In genomic region chr11:76148055-76149008, GRCm38 (mm10) we compare ENCODE assay signal across 9 mouse cellular contexts. TPM values are rescaled to one million over a fixed set of nuclear protein-coding genes. Genes with fewer than 3 reads are reported as not detected.
DNase-seq lines count a peak whose midpoint lies in the region; ATAC-seq and TF ChIP-seq lines count a peak whose summit lies in the region.
"Had no signal": no experiment of that assay in that cellular context is flagged by ENCODE, and none has a peak within 500 bp of the region (broad histone marks: within the 10 kb centered on the region; RNA-seq: fewer than 3 reads in every experiment).

No protein-coding gene starts in this region.

- H3K4me2 ChIP-seq in limb, embryonic 14.5 days (replicated peaks; ENCODE audit: low read depth, low read length, severe bottlenecking), result no peak overlapping the region

- no peak for TF ChIP-seq CTCF in layer of hippocampus, adult 2 months (conservative IDR thresholded peaks at IDR 0.05)

- H3K36me3 ChIP-seq in limb, embryonic 14.5 days (ENCODE audit: control insufficient read depth, insufficient read depth, low read length), result peaks cover 6% of the 10 kb centered on the region; the same call in 1 of the 2 replicates

- no peaks in the 10 kb centered on the region for H3K27me3 ChIP-seq in limb, embryonic 14.5 days (ENCODE audit: control insufficient read depth, insufficient read depth, low read length)

- no peak for ATAC-seq in limb, embryonic 14.5 days (ENCODE audit: low FRiP score, low read depth)
- ATAC-seq: liver, postnatal 0 days had no signal

- H3K4me3 ChIP-seq in layer of hippocampus, adult 2 months, result no peak overlapping the region
- no peak overlapping the region for H3K4me3 ChIP-seq in limb, embryonic 14.5 days (replicated peaks; ENCODE audit: low read length)

- 63% methylated on average over 8 of the region's 8 CpGs for WGBS in limb, embryonic 14.5 days

- H3K9ac ChIP-seq in limb, embryonic 14.5 days (ENCODE audit: low read depth, low read length, severe bottlenecking), result no peak overlapping the region
- H3K9ac ChIP-seq: liver, postnatal 0 days had no signal

- no peaks in the 10 kb centered on the region for H3K9me3 ChIP-seq in limb, embryonic 14.5 days (ENCODE audit: control insufficient read depth, low read length)

- peak overlapping the region; percentile 28; the same call in 1 of the 2 replicates for H3K27ac ChIP-seq in layer of hippocampus, adult 2 months
- no peak overlapping the region for H3K27ac ChIP-seq in limb, embryonic 14.5 days (replicated peaks; ENCODE audit: low read depth, low read length)

- peak; percentile 23 for DNase-seq in embryo, embryonic 10 days (ENCODE audit: low spot score)
- DNase-seq in embryo, embryonic 9.5 days (ENCODE audit: extremely low spot score), result no peak
- peak in 1 of 2 experiments; percentile 29 for DNase-seq in layer of hippocampus, adult 2 months (ENCODE audit: low spot score in 2 of 2)
- no peak for DNase-seq in layer of hippocampus, adult 9-10 months (ENCODE audit: low spot score)
- peak; percentile 12 for DNase-seq in R1 (ENCODE audit: low read depth, low spot score)
- DNase-seq in limb, embryonic 14.5 days (ENCODE audit: low spot score), result peak; percentile 40
- no peak for DNase-seq in spleen, postnatal 36 days (ENCODE audit: low spot score in 2 of 2)
- DNase-seq in urinary bladder, postnatal 25 days (ENCODE audit: low spot score), result no peak
- DNase-seq: liver, postnatal 0 days had no signal

- TF ChIP-seq POLR2A in limb, embryonic 14.5 days (IDR thresholded peaks at IDR 0.05; ENCODE audit: borderline replicate concordance, extremely low read depth, insufficient read depth, insufficient read length), result no peak

- peaks cover 9% of the 10 kb centered on the region; the same call in 1 of the 2 replicates for H3K4me1 ChIP-seq in limb, embryonic 14.5 days (ENCODE audit: control insufficient read depth, insufficient read depth, low read length)

RNA-seq across cellular contexts. Expression of gene Vps53, which starts 31.1 kb away (rescaled TPM):
- 100 to 1,000 TPM in 1 of 2 experiments, 10 to 100 TPM in 1; 97.1 to 103 TPM for total RNA-seq in layer of hippocampus, adult 2 months (2021)
- 26.6 and 29.6 TPM in 2 replicates for polyA plus RNA-seq in limb, embryonic 14.5 days (2012; rRNA removed)
- 37.3 and 41.9 TPM in 2 replicates for polyA plus RNA-seq in limb, embryonic 14.5 days (2014; fragmentation: Nextera tagmentation; extraction: Ambion mirVana)

RNA-seq across cellular contexts. Expression of gene Fam57a, which starts 31.1 kb away (rescaled TPM):
- 10 to 100 TPM; 17.7 to 20.9 TPM for total RNA-seq in layer of hippocampus, adult 2 months (2021)
- polyA plus RNA-seq in limb, embryonic 14.5 days (2012; rRNA removed), result 39.0 and 40.1 TPM in 2 replicates
- polyA plus RNA-seq in limb, embryonic 14.5 days (2014; fragmentation: Nextera tagmentation; extraction: Ambion mirVana), result 48.3 and 60.8 TPM in 2 replicates

Comparison
In these comparisons a context has a peak if more than half of its experiments do, and no peak if none do; other contexts are left out.
1. DNase-seq: peak in embryo, embryonic 10 days (single experiment), R1 (single experiment) and limb, embryonic 14.5 days (single experiment); none in embryo, embryonic 9.5 days (single experiment), layer of hippocampus, adult 9-10 months (single experiment), spleen, postnatal 36 days (0 of 2) and urinary bladder, postnatal 25 days (single experiment).